Mouse (Mus musculus): ENCODE data around the gene Lrrk1. TPM values are rescaled to one million over a fixed set of nuclear protein-coding genes. Genes with fewer than 3 reads are reported as not detected.

Lrrk1 gene
- polyA plus RNA-seq, 1 experiment, result 31.0 TPM

GRCm38 (mm10) chr7:66405951-66406721 is 18.0 kb upstream of the Lrrk1 start:
- Histone ChIP-seq H3K27ac (ENCODE audit: insufficient read depth, low read length) (no peak overlapping the region), H3K4me3 (ENCODE audit: insufficient read depth, low read length) (no peak overlapping the region), H3K4me1 (ENCODE audit: control insufficient read depth, insufficient read depth, low read length) (no peaks in the 10 kb centered on the region; the same call in 1 of the 2 replicates)
- TF ChIP-seq CTCF (IDR thresholded peaks at IDR 0.05; ENCODE audit: borderline replicate concordance, insufficient read depth, low read length) (no peak), POLR2A (IDR thresholded peaks at IDR 0.05; ENCODE audit: low read depth, low read length) (no peak)

- Histone ChIP-seq H3K27ac (ENCODE audit: insufficient read depth, low read length) (no peak overlapping the region), H3K4me1 (ENCODE audit: control insufficient read depth, insufficient read depth, low read length) (no peaks in the 10 kb centered on the region; the same call in 1 of the 2 replicates), H3K4me3 (ENCODE audit: insufficient read depth, low read length) (no peak overlapping the region)
- TF ChIP-seq POLR2A (IDR thresholded peaks at IDR 0.05; ENCODE audit: low read depth, low read length), result no peak
- no peak for TF ChIP-seq CTCF (IDR thresholded peaks at IDR 0.05; ENCODE audit: borderline replicate concordance, insufficient read depth, low read length)
Observed at GRCm38 (mm10) chr7:66405541-66405940, 17.4 kb upstream of the Lrrk1 start.

- Histone ChIP-seq H3K27ac (ENCODE audit: insufficient read depth, low read length) (no peak overlapping the region), H3K4me3 (ENCODE audit: insufficient read depth, low read length) (no peak overlapping the region), H3K4me1 (ENCODE audit: control insufficient read depth, insufficient read depth, low read length) (no peaks in the 10 kb centered on the region; the same call in 1 of the 2 replicates)
- TF ChIP-seq POLR2A (IDR thresholded peaks at IDR 0.05; ENCODE audit: low read depth, low read length) (no peak), CTCF (IDR thresholded peaks at IDR 0.05; ENCODE audit: borderline replicate concordance, insufficient read depth, low read length) (no peak)
Observed at GRCm38 (mm10) chr7:66404802-66405201, 16.7 kb upstream of the Lrrk1 start.

- TF ChIP-seq POLR2A (IDR thresholded peaks at IDR 0.05; ENCODE audit: low read depth, low read length), result no peak
- TF ChIP-seq CTCF (IDR thresholded peaks at IDR 0.05; ENCODE audit: borderline replicate concordance, insufficient read depth, low read length), result no peak
- Histone ChIP-seq H3K27ac (ENCODE audit: insufficient read depth, low read length) (no peak overlapping the region), H3K4me1 (ENCODE audit: control insufficient read depth, insufficient read depth, low read length) (no peaks in the 10 kb centered on the region; the same call in 1 of the 2 replicates), H3K4me3 (ENCODE audit: insufficient read depth, low read length) (no peak overlapping the region)
Observed at GRCm38 (mm10) chr7:66404141-66404540, 16.0 kb upstream of the Lrrk1 start.

- Histone ChIP-seq H3K4me3 (ENCODE audit: insufficient read depth, low read length) (no peak overlapping the region), H3K4me1 (ENCODE audit: control insufficient read depth, insufficient read depth, low read length) (no peaks in the 10 kb centered on the region; the same call in 1 of the 2 replicates), H3K27ac (ENCODE audit: insufficient read depth, low read length) (no peak overlapping the region)
- TF ChIP-seq POLR2A (IDR thresholded peaks at IDR 0.05; ENCODE audit: low read depth, low read length) (no peak), CTCF (IDR thresholded peaks at IDR 0.05; ENCODE audit: borderline replicate concordance, insufficient read depth, low read length) (no peak)
Observed at GRCm38 (mm10) chr7:66402876-66403275, 14.7 kb upstream of the Lrrk1 start.

- TF ChIP-seq CTCF (IDR thresholded peaks at IDR 0.05; ENCODE audit: borderline replicate concordance, insufficient read depth, low read length) (no peak), POLR2A (IDR thresholded peaks at IDR 0.05; ENCODE audit: low read depth, low read length) (no peak)
- H3K4me3 ChIP-seq (ENCODE audit: insufficient read depth, low read length), result no peak overlapping the region
- H3K4me1 ChIP-seq (ENCODE audit: control insufficient read depth, insufficient read depth, low read length), result no peaks in the 10 kb centered on the region; the same call in 1 of the 2 replicates
- H3K27ac ChIP-seq (ENCODE audit: insufficient read depth, low read length), result no peak overlapping the region
Observed at GRCm38 (mm10) chr7:66401605-66402004, 13.5 kb upstream of the Lrrk1 start.

GRCm38 (mm10) chr7:66397288-66397687 is 9.1 kb upstream of the Lrrk1 start:
- Histone ChIP-seq H3K27ac (ENCODE audit: insufficient read depth, low read length) (no peak overlapping the region), H3K4me3 (ENCODE audit: insufficient read depth, low read length) (no peak overlapping the region), H3K4me1 (ENCODE audit: control insufficient read depth, insufficient read depth, low read length) (no peaks in the 10 kb centered on the region; the same call in 1 of the 2 replicates)
- TF ChIP-seq CTCF (IDR thresholded peaks at IDR 0.05; ENCODE audit: borderline replicate concordance, insufficient read depth, low read length), result no peak
- no peak for TF ChIP-seq POLR2A (IDR thresholded peaks at IDR 0.05; ENCODE audit: low read depth, low read length)

- Histone ChIP-seq H3K27ac (ENCODE audit: insufficient read depth, low read length) (peak overlapping the region; percentile 63), H3K4me3 (ENCODE audit: insufficient read depth, low read length) (peak overlapping the region; percentile 53), H3K4me1 (ENCODE audit: control insufficient read depth, insufficient read depth, low read length) (peaks cover 10% of the 10 kb centered on the region)
- TF ChIP-seq POLR2A (IDR thresholded peaks at IDR 0.05; ENCODE audit: low read depth, low read length), result peak; percentile 62
- TF ChIP-seq CTCF (IDR thresholded peaks at IDR 0.05; ENCODE audit: borderline replicate concordance, insufficient read depth, low read length), result peak; percentile 74; the same call in 1 of the 2 replicates
Observed at GRCm38 (mm10) chr7:66388621-66389532, 727 bp upstream of the Lrrk1 start.

GRCm38 (mm10) chr7:66387419-66387812 is 734 bp downstream of the Lrrk1 start:
- no peak for TF ChIP-seq POLR2A (IDR thresholded peaks at IDR 0.05; ENCODE audit: low read depth, low read length)
- TF ChIP-seq CTCF (IDR thresholded peaks at IDR 0.05; ENCODE audit: borderline replicate concordance, insufficient read depth, low read length), result no peak
- H3K4me1 ChIP-seq (ENCODE audit: control insufficient read depth, insufficient read depth, low read length), result peaks cover 15% of the 10 kb centered on the region
- peak overlapping the region; percentile 53 for H3K4me3 ChIP-seq (ENCODE audit: insufficient read depth, low read length)
- peak overlapping the region; percentile 63 for H3K27ac ChIP-seq (ENCODE audit: insufficient read depth, low read length)
